Mouse (Mus musculus) right cerebral cortex, adult 18-20 months (tissue): ENCODE measurements around the gene Rtn4r.
"Not testable (repeated sequence)": the region's sequence is repeated elsewhere in the genome, so short reads cannot be mapped to it uniquely, and the experiment has no call there.

Experiments used
- DNase-seq: peaks from one replicate; pipeline ENCODE4 v3.0.0; 2022; ENCODE audit warnings: mixed read lengths

The Rtn4r gene

DNA sequence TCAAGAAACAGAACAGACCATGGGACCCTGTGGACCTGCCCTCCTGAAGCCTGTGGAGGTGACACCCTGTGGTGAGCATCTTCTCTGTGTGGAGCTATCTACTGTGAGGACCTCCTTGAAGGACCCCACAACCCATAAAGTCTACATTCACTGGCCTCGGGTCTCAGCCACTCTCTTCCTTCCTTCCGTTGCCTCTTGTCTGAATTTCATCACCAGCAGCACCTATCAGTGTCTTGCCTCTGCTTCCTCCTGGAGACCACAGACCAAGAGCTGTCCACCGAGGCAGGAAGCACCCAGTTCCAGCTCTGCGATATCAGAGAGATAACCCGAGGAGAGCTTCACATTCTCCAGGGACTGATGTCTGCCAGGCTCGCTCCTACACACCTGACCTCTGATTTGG is 31.8 kb downstream of the Rtn4r start:
- DNase-seq = no peak

DNA sequence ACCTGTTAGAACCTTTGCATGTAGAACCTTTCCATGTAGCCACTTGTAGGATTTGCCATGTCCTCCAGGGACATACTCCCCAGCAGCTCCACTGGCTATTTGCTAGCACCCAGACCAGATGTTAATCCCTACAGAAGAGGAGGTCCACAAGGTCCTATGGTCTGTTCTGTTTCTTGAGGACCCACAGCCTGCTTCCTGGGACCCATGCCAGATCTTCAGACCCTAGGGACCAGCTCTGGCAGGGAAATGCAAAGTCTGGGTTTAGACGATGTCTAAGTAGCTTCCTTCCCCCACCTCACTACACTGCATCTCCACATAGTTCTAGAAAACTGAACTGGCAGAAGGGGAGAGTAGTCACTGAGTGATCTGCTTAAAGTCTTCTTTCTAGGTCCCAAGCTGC is 32.3 kb downstream of the Rtn4r start:
- DNase-seq = no peak

- DNase-seq = no peak
Observed at GRCm38 (mm10) chr16:18160514-18160913, 33.1 kb downstream of the Rtn4r start.

DNA sequence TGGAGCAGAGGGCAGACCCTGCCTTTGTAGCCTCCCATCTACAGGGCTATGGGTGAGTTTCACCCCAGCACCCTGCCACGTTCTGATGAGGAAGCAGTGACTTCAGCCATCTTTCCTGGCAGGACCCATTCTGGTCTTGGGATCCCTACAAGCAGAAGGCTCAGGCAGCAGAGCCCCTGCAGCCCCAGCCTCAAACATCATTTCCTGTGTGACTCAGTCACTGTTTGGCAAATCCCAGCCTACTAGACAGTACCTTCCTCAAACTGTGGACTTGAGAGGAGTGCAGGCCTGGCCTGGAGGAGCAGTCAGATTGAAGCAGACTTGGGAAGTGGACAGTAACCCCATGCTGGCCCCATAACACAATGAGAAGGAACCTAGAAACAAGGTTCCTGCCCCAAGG is 33.7 kb downstream of the Rtn4r start:
- no peak for DNase-seq

DNA sequence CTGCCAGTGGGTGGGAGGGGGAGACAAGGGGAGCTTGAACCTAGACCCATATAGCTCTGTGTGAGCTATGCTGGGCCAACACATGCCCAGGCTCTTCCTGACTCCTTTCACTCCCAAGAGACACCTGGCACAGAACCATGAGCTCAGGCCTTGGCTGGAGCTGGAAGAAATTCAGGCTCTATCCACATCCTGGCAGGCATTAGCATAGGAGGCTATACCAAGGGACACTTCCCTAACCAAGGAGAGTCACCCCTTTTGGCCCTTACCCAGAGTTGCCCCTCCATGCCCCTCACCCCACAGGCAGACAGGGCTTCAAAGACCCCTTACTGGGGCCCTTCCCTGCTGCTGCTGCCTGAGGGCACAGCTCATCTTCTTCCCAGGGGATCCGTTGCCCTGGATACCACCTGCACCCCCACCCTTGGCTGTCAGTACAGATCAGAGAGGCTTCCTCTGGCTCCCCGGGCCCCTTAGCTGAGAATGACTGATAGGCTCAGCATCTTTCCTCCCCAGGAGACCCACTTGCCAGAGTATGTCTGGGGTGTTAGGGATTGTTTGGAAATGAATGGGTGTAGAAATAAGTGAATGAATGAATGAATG is 37.3 kb downstream of the Rtn4r start:
- no peak for DNase-seq

DNA sequence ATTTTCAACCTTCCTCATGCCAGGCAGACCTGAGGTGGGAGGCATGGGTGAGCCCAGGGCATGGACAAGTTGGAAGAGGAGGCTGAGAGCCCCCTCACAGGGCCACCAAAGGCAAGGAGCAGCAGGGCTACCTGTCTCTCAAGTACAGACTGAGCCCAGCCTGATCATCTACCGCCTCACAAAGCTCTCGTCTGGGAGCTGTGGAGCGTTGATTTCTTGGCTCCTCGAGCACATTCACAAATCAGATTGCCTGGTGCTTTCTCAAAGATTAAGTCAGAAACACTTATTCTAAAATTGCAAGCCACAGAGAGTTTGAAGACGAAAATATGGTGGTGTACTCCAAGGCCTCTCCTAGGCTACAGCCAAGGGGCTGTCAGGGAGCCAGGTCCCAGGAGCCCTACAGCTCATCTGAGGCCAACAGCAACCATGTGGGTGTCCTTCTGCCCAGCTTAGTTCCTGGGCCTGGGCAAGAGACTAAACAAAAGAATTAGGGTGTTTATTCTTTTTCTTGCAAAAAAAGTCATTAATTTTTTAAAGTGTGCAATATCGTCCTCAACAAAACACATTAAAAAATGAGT is 39.3 kb downstream of the Rtn4r start:
- no peak for DNase-seq

DNA sequence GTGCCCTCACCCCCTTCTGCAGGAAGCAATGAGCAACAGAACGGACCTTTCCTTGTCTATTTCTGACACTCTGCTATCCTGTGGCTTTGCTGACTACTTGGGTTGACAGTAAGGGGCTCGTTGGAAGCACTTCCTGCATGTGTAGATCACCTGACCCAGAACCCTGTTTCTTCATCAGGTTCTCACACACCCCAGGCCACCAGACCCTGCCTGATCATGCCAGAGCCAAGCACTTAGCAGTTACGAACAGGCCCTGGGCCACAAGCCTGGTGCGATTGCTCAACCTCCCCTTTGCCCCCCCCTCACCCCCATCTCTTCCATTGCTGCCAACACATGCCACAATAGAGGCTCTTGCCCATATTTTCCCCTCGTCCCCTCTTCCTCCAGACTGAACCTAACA is 41.7 kb downstream of the Rtn4r start:
- DNase-seq = no peak

DNA sequence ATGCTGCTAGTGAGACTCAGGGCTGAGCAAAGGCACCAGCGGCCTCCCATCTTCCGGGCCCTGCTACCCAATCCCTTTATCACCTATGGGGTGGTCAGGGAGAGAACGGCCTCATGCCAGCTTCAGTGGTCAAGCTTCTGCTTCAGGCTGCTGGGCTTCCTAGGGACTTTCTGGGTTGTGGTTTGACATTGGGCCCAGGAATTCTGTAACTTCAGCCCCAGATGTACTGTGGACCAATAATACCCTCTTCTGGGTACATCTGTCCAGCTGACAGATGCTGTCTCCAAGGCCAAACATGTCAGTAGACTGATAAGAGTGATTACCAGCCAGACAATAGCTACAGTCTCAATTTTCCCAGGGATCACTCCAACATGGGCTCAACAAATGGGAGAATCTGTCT is 42.3 kb downstream of the Rtn4r start:
- DNase-seq = no peak

DNA sequence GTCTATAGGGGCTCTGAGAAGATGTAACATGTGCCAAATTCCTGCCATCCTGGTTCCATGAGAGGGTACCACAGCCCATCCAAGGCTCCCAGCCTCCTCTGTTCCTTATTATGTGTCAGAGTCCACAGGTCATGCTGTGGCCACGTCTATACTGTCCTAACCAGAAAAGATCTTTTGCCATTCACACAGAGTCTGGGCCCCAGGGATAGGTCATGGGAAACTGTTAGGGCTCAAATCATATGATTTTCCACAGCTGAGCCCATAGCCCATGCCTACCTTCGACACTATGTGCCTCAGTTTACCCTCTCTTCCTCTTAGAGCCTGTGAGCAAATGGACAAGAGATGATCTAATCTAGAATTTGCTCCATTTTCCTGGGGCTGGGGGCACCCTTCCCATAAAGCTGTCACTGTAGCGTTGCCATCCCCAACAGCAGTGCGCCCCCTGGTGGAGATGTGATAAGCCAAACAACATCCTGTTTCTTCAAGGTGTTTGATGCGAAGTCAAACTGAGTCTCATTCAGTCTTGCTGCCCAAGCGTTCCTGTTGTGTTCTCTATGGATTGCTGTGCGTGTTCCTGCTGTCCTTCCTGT is 44.9 kb downstream of the Rtn4r start:
- DNase-seq = peak; percentile 83

- DNase-seq = peak; percentile 90
Observed at GRCm38 (mm10) chr16:18173231-18173630, 45.8 kb downstream of the Rtn4r start.

DNA sequence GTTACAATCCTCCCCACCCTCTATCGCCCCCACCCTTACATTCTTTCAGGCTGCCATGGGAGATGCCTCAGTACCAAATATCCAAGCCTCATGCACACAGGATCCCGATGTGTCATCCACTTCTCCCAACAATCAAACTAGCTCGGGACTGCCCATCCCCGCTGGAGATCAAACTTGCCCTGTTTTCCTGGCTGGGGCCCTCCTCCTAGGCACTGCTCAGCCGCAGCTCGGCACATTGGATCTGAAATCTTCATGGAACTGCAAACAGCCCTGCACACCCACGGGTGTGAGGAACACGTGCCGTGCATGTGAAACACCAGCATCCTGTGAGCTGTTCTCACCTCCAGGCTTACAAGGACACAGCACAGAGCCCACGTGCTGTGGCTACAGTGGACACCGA is 46.3 kb downstream of the Rtn4r start:
- DNase-seq = peak; percentile 82

DNA sequence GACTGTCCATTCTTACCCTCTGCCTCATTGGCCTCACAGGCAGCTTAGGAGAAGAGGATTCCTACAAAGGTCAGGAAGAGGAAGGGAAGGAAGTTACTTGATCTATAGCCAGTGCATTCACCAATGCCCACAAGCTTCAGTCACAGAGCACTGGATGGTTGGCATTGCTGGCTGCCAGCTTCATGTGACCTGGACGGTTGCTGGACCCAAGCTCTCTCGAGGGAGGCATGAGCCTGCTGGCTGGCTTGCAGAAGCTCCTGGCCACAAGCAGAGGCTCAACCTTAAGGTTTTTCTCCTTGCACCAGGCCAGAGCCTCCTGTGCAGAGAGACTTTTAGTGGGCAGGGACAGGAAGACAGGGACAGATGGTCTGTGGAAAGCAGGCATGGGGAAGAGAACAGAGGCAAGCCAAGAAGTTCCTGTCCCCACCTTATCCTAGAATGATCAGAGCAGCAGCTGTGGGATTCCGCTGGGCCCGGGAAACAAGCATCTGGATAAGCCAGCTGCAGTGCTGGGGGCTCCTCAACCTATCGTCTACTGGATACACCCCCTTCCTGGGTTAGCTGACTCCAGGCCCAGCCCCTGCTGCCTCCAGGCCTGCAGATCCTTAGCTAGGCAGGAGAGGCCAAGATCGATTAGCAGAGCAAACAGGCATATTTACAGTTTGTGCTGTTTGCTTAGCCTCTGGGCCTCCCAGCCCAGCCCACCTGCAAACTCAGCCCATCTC is 48.5 kb downstream of the Rtn4r start:
- peak; percentile 46 for DNase-seq

DNA sequence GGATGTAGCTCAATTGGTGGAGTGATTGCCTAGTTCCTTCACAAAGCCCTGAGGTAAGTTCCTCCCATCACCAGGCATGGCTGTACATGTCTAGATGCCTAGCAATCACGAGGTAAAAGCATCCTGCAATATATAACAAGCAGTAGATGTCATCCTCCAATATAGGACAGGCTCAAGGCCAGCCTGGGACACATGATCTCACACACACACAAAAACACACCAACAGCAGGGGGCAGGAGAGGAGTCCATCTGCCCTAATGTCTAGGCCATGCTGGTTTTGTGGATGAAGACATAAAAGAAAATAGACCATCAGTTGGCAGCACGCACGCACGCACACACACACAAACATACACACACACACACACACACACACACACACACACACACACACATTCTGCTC is 49.3 kb downstream of the Rtn4r start:
- DNase-seq = no peak

GRCm38 (mm10) chr16:18179591-18179990 is 52.1 kb downstream of the Rtn4r start:
- no peak for DNase-seq

GRCm38 (mm10) chr16:18181398-18181797 is 54.0 kb downstream of the Rtn4r start:
- DNase-seq = no peak

DNA sequence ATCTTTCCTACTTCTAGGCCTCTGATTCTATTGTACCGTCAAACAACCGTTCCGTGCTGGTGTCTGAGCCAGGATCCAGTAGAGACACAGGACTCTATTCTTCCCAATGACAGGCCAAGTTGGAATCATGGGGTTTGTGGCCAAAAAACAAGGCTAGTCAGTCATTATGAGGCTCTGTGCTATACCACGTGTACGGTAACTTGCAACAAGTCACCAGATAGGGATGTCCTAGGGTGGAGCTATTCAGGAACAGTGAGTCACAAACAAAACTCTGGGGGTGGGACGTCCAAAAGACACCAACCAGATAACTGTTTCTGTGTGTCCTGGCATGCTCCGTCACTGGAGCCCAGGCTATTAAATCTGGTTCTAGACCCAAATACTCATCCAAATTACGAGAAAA is 55.3 kb downstream of the Rtn4r start:
- no peak for DNase-seq

DNA sequence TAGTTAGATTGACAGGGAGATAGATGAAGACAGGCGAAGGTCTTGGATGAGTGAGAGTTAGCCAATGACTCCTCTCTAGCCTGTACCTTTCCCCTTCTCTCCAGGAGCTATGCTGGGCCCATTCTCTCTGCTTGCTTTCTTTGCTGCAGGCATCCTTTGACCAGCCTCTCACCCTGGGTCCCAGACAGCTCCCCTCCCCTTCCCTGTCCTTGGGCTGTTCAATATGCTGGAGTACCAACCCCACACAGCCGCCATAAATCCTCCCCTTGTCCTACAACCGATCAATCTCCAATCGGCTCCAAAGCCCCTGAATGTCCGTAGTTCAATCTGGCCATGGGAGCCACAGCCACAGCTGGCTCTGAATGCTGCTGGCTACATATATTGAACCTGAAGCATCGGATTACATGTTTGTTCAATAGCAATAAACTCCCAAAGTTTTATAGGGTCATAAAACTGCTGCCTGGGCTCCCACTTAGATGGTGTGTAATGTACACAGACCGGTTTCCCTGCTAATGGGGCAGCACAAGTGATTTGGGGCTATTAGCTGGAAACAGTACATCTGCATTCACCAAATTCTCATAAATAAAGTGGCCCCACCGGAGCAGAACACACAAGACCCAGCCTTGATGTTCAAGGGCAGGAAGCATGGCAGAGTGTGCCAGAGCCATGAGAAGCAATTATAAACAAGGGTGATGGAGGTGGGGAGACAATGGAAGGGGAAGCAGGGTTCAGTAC is 58.4 kb downstream of the Rtn4r start:
- DNase-seq = no peak

GRCm38 (mm10) chr16:18186798-18187197 is 59.4 kb downstream of the Rtn4r start:
- no peak for DNase-seq

GRCm38 (mm10) chr16:18187221-18187620 is 59.8 kb downstream of the Rtn4r start:
- DNase-seq = no peak

GRCm38 (mm10) chr16:18191006-18191405 is 63.6 kb downstream of the Rtn4r start:
- DNase-seq = no peak

DNA sequence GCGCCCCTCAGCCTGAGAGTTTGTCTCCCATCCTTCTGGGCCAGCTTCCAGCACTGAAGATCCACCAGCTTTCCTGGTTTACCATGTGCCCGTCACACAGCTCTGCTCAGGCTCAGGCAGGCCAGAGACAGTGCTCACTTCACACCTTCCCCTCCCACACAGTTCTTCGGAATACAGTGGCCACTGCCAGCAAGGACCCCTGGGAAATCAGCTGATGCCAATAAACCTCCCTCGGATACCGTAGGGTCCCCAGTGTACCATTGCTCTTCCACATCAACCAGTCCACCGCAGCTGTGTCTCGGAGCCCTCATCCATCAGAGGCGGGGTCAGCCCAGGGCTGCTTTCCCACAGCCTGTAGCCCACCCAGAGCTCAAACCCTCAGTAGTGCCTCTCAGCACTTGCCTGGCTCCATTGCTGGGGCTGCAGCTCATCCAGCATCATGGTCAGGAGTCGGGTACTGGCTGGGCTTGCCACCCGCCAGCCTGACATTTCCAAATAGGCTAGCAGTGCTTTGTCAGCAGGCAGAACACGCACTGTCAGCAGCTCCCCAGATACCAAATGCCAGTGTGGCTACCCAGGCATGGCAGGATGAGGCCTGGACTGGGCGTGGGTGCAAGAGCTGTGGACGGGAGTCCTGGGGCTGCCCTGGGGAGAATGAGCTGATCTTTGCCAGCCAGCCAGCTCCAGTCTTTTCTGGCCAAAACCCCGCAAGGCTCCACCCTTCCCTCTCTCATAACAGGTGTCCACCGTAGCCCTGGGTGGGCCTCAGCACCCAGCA is 67.0 kb downstream of the Rtn4r start:
- DNase-seq = peak; percentile 57

DNA sequence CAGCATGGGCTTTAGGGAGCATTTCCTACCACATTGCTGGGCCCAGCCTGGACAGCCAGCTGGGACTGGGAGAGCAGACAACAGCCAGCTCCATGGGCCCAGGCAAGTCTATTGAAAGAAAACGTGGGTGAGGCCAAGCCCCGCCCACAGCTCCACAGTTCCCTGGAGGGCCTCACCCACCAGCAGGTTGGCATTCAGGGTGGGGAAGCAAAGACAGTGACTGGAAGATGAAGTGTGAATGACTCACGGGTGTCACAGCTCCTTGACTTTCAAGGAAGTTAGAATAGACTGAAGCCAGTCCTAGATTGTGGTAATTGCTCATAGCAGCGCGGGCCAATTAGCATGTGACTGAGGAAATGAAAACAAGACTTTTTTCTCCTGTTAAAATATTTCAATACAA is 67.6 kb downstream of the Rtn4r start:
- DNase-seq = peak; percentile 92

- DNase-seq = not testable (repeated sequence)
Observed at GRCm38 (mm10) chr16:18195561-18195960, 68.1 kb downstream of the Rtn4r start.
